Mouse (Mus musculus): ENCODE measurements around the gene Vamp9. TPM values are rescaled to one million over a fixed set of nuclear protein-coding genes. Genes with fewer than 3 reads are reported as not detected.

Gene Vamp9
- polyA plus RNA-seq, 1 experiment from 2014 or later, result 0.75 TPM

DNA sequence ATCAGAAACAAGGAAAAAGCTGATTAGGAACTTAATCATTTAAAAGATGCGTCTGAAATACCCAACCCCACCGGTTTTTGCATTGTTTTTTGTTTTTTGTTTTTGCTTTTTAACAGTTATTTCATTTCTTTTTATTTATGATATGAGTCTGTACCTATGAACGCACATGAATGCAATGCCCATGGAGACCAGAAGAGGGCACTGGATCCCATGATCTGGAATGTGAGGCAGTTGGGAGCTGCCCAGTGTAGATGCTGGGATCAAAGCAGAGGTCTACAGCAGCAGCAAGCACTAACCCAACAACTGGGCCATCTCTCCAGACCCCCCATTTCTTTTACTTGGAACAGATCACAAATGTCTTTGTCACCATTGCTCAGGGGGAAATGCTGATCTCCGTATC lies 21.9 kb downstream of the Vamp9 start:
- no peaks in the 10 kb centered on the region for H3K9me3 ChIP-seq (replicated peaks; ENCODE audit: control insufficient read depth, low read length)
- no peaks in the 10 kb centered on the region for H3K27me3 ChIP-seq (replicated peaks; ENCODE audit: control insufficient read depth, insufficient read depth, low read length)
- no peaks in the 10 kb centered on the region for H3K4me1 ChIP-seq (ENCODE audit: control insufficient read depth, insufficient read depth, low read length)
- ATAC-seq, result no peak
- DNase-seq (ENCODE audit: low spot score), result peak; percentile 46
- H3K4me3 ChIP-seq (ENCODE audit: low read depth, low read length), result no peak overlapping the region
- no peak overlapping the region for H3K9ac ChIP-seq (ENCODE audit: low read length)
- 54% methylated on average over 4 of the region's 4 CpGs for WGBS
- no peak overlapping the region for H3K27ac ChIP-seq (ENCODE audit: low read depth, low read length)
- H3K36me3 ChIP-seq (ENCODE audit: control insufficient read depth, insufficient read depth, low read length), result no peaks in the 10 kb centered on the region
- H3K4me2 ChIP-seq (ENCODE audit: low read length), result no peak overlapping the region

DNA sequence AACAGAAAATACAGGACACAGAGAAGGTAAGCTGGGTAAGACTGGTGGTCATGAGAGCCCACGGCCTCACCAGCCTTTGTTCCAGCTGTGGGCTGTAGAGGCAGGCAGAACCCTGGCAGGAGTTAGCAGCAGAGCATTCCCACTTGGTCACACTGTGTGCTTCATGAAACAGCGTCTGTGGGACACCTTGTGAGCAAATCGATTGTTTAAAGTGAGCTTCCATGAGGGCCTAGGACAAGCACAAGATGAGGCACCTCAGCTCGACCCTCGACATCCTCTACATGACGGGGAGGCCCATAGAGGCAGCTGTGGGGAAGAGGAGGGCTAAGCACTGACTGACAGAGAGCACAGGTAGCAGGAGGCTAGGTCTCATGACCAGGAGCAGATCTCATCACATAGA lies 25.9 kb downstream of the Vamp9 start:
- ATAC-seq, result no peak
- no peak overlapping the region for H3K27ac ChIP-seq (ENCODE audit: low read depth, low read length)

DNA sequence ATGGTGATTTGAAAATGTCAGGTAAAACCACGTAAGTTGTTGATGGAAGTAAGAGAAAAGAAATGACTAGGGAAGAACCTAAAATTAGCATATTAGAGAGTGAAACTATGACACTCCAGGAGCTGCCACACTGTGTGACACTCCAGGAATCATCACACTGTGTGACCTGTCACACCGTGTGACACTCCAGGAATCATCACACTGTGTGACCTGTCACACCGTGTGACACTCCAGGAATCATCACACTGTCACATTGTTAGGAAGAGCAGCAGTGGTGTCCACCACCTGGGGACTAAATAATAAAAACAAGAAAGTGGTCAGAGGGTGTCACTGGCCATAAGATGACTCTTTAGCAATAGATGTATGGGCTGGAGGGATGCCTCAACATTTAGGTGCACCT lies 33.4 kb downstream of the Vamp9 start:
- Histone ChIP-seq H3K9ac (ENCODE audit: low read length) (no peak overlapping the region), H3K9me3 (replicated peaks; ENCODE audit: control insufficient read depth, low read length) (no peaks in the 10 kb centered on the region; the same call in 1 of the 2 replicates), H3K4me2 (ENCODE audit: low read length) (no peak overlapping the region), H3K36me3 (ENCODE audit: control insufficient read depth, insufficient read depth, low read length) (no peaks in the 10 kb centered on the region), H3K4me1 (ENCODE audit: control insufficient read depth, insufficient read depth, low read length) (no peaks in the 10 kb centered on the region), H3K4me3 (ENCODE audit: low read depth, low read length) (no peak overlapping the region), H3K27ac (ENCODE audit: low read depth, low read length) (no peak overlapping the region), H3K27me3 (replicated peaks; ENCODE audit: control insufficient read depth, insufficient read depth, low read length) (no peaks in the 10 kb centered on the region)
- WGBS, result 80% methylated on average over 3 of the region's 3 CpGs
- ATAC-seq, result no peak
- no peak for DNase-seq (ENCODE audit: low spot score)

More for the DNA sequence above, 25.9 kb downstream of the Vamp9 start:
- WGBS, result 77% methylated on average over 6 of the region's 6 CpGs
- Histone ChIP-seq H3K9ac (ENCODE audit: low read length) (no peak overlapping the region), H3K4me2 (ENCODE audit: low read length) (no peak overlapping the region), H3K4me1 (ENCODE audit: control insufficient read depth, insufficient read depth, low read length) (no peaks in the 10 kb centered on the region), H3K36me3 (ENCODE audit: control insufficient read depth, insufficient read depth, low read length) (no peaks in the 10 kb centered on the region), H3K4me3 (ENCODE audit: low read depth, low read length) (no peak overlapping the region), H3K27me3 (replicated peaks; ENCODE audit: control insufficient read depth, insufficient read depth, low read length) (no peaks in the 10 kb centered on the region), H3K9me3 (replicated peaks; ENCODE audit: control insufficient read depth, low read length) (no peaks in the 10 kb centered on the region)
- no peak for DNase-seq (ENCODE audit: low spot score)

DNA sequence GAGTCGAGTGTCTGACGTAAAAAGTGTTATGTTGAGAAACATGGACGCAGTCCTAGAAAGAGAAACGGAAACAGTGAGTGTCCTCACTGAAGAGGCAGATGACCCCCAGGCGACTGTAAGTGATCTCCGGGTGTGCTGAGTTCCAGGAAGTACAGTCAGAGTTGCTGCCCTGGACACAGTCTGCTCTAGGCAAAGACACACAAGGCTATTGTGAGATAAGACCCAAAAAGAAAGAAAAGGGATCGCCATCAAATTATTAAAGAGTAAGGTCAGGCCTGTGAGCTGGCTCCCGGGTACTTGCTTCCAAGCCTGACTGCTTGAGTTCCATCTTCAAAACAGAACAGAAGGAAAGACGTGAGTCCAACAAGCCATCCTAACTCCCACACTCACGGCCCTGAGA lies 35.2 kb downstream of the Vamp9 start:
- H3K27ac ChIP-seq (ENCODE audit: low read depth, low read length), result no peak overlapping the region
- H3K4me3 ChIP-seq (ENCODE audit: low read depth, low read length), result no peak overlapping the region
- no peaks in the 10 kb centered on the region for H3K27me3 ChIP-seq (replicated peaks; ENCODE audit: control insufficient read depth, insufficient read depth, low read length)
- 79% methylated on average over 10 of the region's 10 CpGs for WGBS
- H3K36me3 ChIP-seq (ENCODE audit: control insufficient read depth, insufficient read depth, low read length), result no peaks in the 10 kb centered on the region; the same call in 1 of the 2 replicates
- H3K9ac ChIP-seq (ENCODE audit: low read length), result no peak overlapping the region
- no peak overlapping the region for H3K4me2 ChIP-seq (ENCODE audit: low read length)
- ATAC-seq, result no peak
- no peaks in the 10 kb centered on the region for H3K4me1 ChIP-seq (ENCODE audit: control insufficient read depth, insufficient read depth, low read length)
- no peak for DNase-seq (ENCODE audit: low spot score)
- peaks cover 2% of the 10 kb centered on the region; the same call in 1 of the 2 replicates for H3K9me3 ChIP-seq (replicated peaks; ENCODE audit: control insufficient read depth, low read length)

DNA sequence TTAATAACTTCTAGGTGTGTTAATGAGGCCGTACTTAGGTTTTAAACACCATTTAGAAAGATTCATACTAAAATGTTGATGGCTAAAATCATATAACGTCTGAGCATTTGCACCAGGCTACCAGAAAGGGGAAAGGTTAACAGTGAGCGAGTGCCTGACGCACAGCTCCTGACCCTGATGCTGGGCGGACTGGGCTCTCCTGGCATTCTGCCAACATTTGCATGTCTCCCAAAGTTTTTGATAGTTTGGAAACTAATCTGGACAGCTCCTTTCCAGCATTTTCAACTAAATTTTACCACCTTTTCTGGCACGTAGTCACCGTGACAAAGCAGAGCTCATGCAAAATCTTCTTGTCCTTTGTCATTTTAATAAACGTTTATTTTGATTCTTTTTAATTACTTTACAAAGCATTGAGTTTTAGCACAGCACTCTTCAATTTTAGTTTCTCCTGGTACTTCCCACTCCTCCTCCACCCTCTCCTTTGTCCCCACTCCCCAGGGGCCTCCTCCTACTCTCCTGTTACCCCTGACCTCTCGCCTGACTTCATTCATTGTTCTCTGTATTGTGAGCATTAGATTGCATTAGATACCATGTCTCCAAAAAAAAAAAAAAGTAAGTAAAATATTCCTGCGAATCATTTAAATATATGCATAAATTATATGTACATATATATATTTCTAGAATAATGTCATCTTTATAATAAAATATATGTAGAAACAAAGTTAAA lies 35.9 kb downstream of the Vamp9 start:
- ATAC-seq (no peak), DNase-seq (ENCODE audit: low spot score) (peak; percentile 20)
- Histone ChIP-seq H3K27me3 (replicated peaks; ENCODE audit: control insufficient read depth, insufficient read depth, low read length) (no peaks in the 10 kb centered on the region), H3K4me1 (ENCODE audit: control insufficient read depth, insufficient read depth, low read length) (no peaks in the 10 kb centered on the region), H3K36me3 (ENCODE audit: control insufficient read depth, insufficient read depth, low read length) (no peaks in the 10 kb centered on the region; the same call in 1 of the 2 replicates), H3K4me2 (ENCODE audit: low read length) (no peak overlapping the region), H3K9ac (ENCODE audit: low read length) (no peak overlapping the region), H3K4me3 (ENCODE audit: low read depth, low read length) (no peak overlapping the region), H3K27ac (ENCODE audit: low read depth, low read length) (no peak overlapping the region), H3K9me3 (replicated peaks; ENCODE audit: control insufficient read depth, low read length) (peaks cover 2% of the 10 kb centered on the region; the same call in 1 of the 2 replicates)
- WGBS, result 41% methylated on average over 10 of the region's 10 CpGs

DNA sequence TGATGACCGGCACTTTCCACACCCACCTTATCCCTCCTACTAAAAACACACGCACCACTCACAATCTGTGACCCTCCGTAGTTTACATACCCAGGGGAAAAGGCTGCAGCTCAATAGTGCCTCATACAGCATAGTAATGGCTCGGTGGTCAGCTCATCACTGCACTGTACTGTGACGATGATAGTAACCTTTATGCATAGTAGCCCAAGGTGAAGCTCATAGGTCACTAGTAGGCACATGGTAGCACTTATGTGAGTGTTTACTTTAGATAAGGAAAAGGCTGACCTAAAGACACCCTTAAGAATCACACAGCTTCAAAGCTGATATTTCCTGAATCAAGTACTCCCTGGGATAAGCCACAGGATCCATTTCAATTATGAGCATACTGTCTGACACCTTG lies 46.5 kb downstream of the Vamp9 start:
- no peaks in the 10 kb centered on the region for H3K9me3 ChIP-seq (replicated peaks; ENCODE audit: control insufficient read depth, low read length)
- H3K9ac ChIP-seq (ENCODE audit: low read length), result no peak overlapping the region
- peaks cover 5% of the 10 kb centered on the region; the same call in 1 of the 2 replicates for H3K4me1 ChIP-seq (ENCODE audit: control insufficient read depth, insufficient read depth, low read length)
- no peak for ATAC-seq
- no peak overlapping the region for H3K4me3 ChIP-seq (ENCODE audit: low read depth, low read length)
- no peak for DNase-seq (ENCODE audit: low spot score)
- no peak overlapping the region for H3K4me2 ChIP-seq (ENCODE audit: low read length)
- 97% methylated on average over 5 of the region's 5 CpGs for WGBS
- peaks cover 6% of the 10 kb centered on the region; the same call in 1 of the 2 replicates for H3K36me3 ChIP-seq (ENCODE audit: control insufficient read depth, insufficient read depth, low read length)
- no peak overlapping the region for H3K27ac ChIP-seq (ENCODE audit: low read depth, low read length)
- H3K27me3 ChIP-seq (replicated peaks; ENCODE audit: control insufficient read depth, insufficient read depth, low read length), result no peaks in the 10 kb centered on the region

DNA sequence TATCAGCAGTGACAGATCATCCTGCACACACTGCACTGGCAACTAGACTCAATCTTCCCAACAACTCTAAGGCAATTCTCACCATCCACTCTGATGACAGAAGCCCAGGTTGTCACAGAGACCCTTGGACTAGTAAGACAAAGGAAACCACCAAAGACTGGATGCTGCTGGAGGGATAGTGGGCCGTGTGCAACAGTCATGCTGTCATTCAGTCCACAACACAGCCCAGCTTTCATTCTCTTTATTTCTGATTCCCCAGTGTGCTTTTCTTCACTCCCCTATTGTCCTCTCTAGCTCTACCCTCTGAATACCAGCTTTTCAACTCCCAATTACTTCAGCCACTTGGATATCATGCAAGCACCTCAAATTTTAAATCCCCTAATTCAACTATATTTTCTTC lies 47.8 kb downstream of the Vamp9 start:
- Histone ChIP-seq H3K4me1 (ENCODE audit: control insufficient read depth, insufficient read depth, low read length) (peaks cover 5% of the 10 kb centered on the region; the same call in 1 of the 2 replicates), H3K9me3 (replicated peaks; ENCODE audit: control insufficient read depth, low read length) (no peaks in the 10 kb centered on the region), H3K36me3 (ENCODE audit: control insufficient read depth, insufficient read depth, low read length) (peaks cover 12% of the 10 kb centered on the region), H3K9ac (ENCODE audit: low read length) (no peak overlapping the region), H3K4me2 (ENCODE audit: low read length) (no peak overlapping the region), H3K4me3 (ENCODE audit: low read depth, low read length) (no peak overlapping the region), H3K27me3 (replicated peaks; ENCODE audit: control insufficient read depth, insufficient read depth, low read length) (no peaks in the 10 kb centered on the region), H3K27ac (ENCODE audit: low read depth, low read length) (no peak overlapping the region)
- DNase-seq (ENCODE audit: low spot score) (peak; percentile 48), ATAC-seq (peak; percentile 51; the same call in 1 of the 2 replicates)
- WGBS, result 0% methylated on average over 1 of the region's 1 CpGs

DNA sequence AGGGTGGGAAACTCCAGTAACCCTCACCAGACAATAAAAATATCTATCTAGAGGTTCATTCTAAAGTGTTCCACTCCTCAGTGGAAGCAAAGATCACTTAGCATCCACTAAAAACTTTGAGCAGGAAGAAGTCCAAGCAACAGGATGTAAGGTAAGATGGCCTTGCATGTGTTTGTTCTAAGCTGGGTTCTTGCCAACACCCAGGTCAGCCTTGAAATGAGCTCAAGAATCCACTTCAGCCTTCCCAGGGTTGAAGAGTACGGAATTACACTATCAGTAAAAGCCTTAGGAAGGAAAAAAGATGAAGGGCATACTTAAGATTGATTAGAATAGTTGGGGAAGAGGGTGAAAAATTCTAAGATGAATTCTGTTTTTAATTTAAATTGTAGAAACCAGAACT lies 52.6 kb downstream of the Vamp9 start:
- H3K4me1 ChIP-seq (ENCODE audit: control insufficient read depth, insufficient read depth, low read length), result peaks cover 5% of the 10 kb centered on the region; the same call in 1 of the 2 replicates
- peaks cover 46% of the 10 kb centered on the region for H3K36me3 ChIP-seq (ENCODE audit: control insufficient read depth, insufficient read depth, low read length)
- H3K9me3 ChIP-seq (replicated peaks; ENCODE audit: control insufficient read depth, low read length), result no peaks in the 10 kb centered on the region
- no peak for ATAC-seq
- H3K9ac ChIP-seq (ENCODE audit: low read length), result no peak overlapping the region
- H3K27me3 ChIP-seq (replicated peaks; ENCODE audit: control insufficient read depth, insufficient read depth, low read length), result no peaks in the 10 kb centered on the region
- H3K27ac ChIP-seq (ENCODE audit: low read depth, low read length), result no peak overlapping the region
- no peak for DNase-seq (ENCODE audit: low spot score)
- 100% methylated on average over 1 of the region's 1 CpGs for WGBS
- H3K4me2 ChIP-seq (ENCODE audit: low read length), result no peak overlapping the region
- no peak overlapping the region for H3K4me3 ChIP-seq (ENCODE audit: low read depth, low read length)

DNA sequence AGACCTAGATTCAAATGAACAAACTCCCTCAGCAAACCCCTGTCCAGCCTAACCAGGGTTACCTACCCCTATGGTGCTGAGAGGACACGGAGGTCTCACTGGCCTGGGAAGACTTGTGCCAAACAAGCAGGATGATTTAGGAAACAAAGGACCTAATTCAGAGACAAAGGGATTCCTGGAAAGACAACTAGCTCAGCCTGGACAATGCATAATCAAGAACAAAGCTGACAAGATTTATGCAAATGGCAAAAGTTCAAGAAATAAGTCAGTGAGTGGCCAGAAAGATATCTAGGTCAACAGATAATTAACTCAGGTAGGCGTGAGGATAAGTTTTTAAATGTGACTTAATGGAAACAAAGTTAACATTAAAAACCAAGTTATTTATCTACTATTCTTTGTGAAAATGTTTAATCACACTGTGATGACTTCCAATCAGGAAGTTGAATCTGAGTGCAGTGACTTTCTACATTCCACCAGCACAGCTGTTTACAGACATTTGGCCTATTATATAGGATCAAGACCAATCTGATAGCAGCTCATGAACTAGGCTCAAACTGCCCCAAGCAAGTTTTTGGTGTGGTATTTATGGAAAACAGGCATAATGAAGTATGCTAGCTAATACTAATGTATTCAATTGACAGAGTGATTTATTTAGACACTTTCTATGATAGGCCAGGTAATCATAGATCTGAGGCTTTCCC lies 53.3 kb downstream of the Vamp9 start:
- H3K27me3 ChIP-seq (replicated peaks; ENCODE audit: control insufficient read depth, insufficient read depth, low read length), result no peaks in the 10 kb centered on the region
- H3K4me2 ChIP-seq (ENCODE audit: low read length), result no peak overlapping the region
- WGBS, result 76% methylated on average over 2 of the region's 2 CpGs
- no peak overlapping the region for H3K4me3 ChIP-seq (ENCODE audit: low read depth, low read length)
- ATAC-seq, result no peak
- peaks cover 2% of the 10 kb centered on the region; the same call in 1 of the 2 replicates for H3K4me1 ChIP-seq (ENCODE audit: control insufficient read depth, insufficient read depth, low read length)
- H3K36me3 ChIP-seq (ENCODE audit: control insufficient read depth, insufficient read depth, low read length), result peaks cover 54% of the 10 kb centered on the region
- no peak for DNase-seq (ENCODE audit: low spot score)
- H3K9me3 ChIP-seq (replicated peaks; ENCODE audit: control insufficient read depth, low read length), result no peaks in the 10 kb centered on the region
- H3K27ac ChIP-seq (ENCODE audit: low read depth, low read length), result no peak overlapping the region
- no peak overlapping the region for H3K9ac ChIP-seq (ENCODE audit: low read length)

All from forebrain, embryonic 14.5 days (tissue).